Mouse (Mus musculus): ENCODE results near the gene Suds3. TPM values are rescaled to one million over a fixed set of nuclear protein-coding genes. Genes with fewer than 3 reads are reported as not detected.

Gene Suds3
- polyA plus RNA-seq, 1 experiment from 2014 or later = 50.3 TPM

- H3K36me3 ChIP-seq (ENCODE audit: control insufficient read depth, insufficient read depth, low read length) = no peaks in the 10 kb centered on the region
- WGBS = 79% methylated on average over 18 of the region's 18 CpGs
- H3K9ac ChIP-seq (ENCODE audit: low read length) = no peak overlapping the region
- H3K27me3 ChIP-seq (ENCODE audit: control insufficient read depth, insufficient read depth, low read length) = no peaks in the 10 kb centered on the region
- ATAC-seq (ENCODE audit: low FRiP score) = no peak
- no peaks in the 10 kb centered on the region for H3K4me1 ChIP-seq (ENCODE audit: control insufficient read depth, insufficient read depth, low read length)
- no peaks in the 10 kb centered on the region for H3K9me3 ChIP-seq (ENCODE audit: control insufficient read depth, low read length)
- H3K4me3 ChIP-seq (ENCODE audit: low read depth, low read length) = no peak overlapping the region
- peak; percentile 76 for DNase-seq (ENCODE audit: low spot score, missing footprints)
- H3K27ac ChIP-seq (ENCODE audit: low read depth, low read length) = no peak overlapping the region
- no peak overlapping the region for H3K4me2 ChIP-seq
These were observed 55.3 kb downstream of the Suds3 start for GRCm38 (mm10) chr5:117060484-117061130.

- WGBS = 88% methylated on average over 7 of the region's 7 CpGs
- DNase-seq (ENCODE audit: low spot score, missing footprints) (no peak), ATAC-seq (ENCODE audit: low FRiP score) (no peak)
- Histone ChIP-seq H3K4me2 (no peak overlapping the region), H3K4me1 (ENCODE audit: control insufficient read depth, insufficient read depth, low read length) (no peaks in the 10 kb centered on the region), H3K27me3 (ENCODE audit: control insufficient read depth, insufficient read depth, low read length) (no peaks in the 10 kb centered on the region), H3K4me3 (ENCODE audit: low read depth, low read length) (no peak overlapping the region), H3K36me3 (ENCODE audit: control insufficient read depth, insufficient read depth, low read length) (no peaks in the 10 kb centered on the region), H3K9ac (ENCODE audit: low read length) (no peak overlapping the region), H3K27ac (ENCODE audit: low read depth, low read length) (no peak overlapping the region), H3K9me3 (ENCODE audit: control insufficient read depth, low read length) (no peaks in the 10 kb centered on the region)
These were observed 66.0 kb downstream of the Suds3 start for GRCm38 (mm10) chr5:117049940-117050339.

- no peak overlapping the region for H3K4me3 ChIP-seq (ENCODE audit: low read depth, low read length)
- no peak overlapping the region for H3K9ac ChIP-seq (ENCODE audit: low read length)
- no peak overlapping the region for H3K4me2 ChIP-seq
- no peaks in the 10 kb centered on the region for H3K27me3 ChIP-seq (ENCODE audit: control insufficient read depth, insufficient read depth, low read length)
- H3K36me3 ChIP-seq (ENCODE audit: control insufficient read depth, insufficient read depth, low read length) = no peaks in the 10 kb centered on the region
- WGBS = 77% methylated on average over 10 of the region's 10 CpGs
- no peak overlapping the region for H3K27ac ChIP-seq (ENCODE audit: low read depth, low read length)
- H3K4me1 ChIP-seq (ENCODE audit: control insufficient read depth, insufficient read depth, low read length) = no peaks in the 10 kb centered on the region
- DNase-seq (ENCODE audit: low spot score, missing footprints) (no peak), ATAC-seq (ENCODE audit: low FRiP score) (no peak)
- H3K9me3 ChIP-seq (ENCODE audit: control insufficient read depth, low read length) = no peaks in the 10 kb centered on the region
These were observed 70.8 kb downstream of the Suds3 start for GRCm38 (mm10) chr5:117045101-117045500.

GRCm38 (mm10) chr5:117042661-117043060, 73.3 kb downstream of the Suds3 start:
- ATAC-seq (ENCODE audit: low FRiP score) = no peak
- Histone ChIP-seq H3K4me3 (ENCODE audit: low read depth, low read length) (no peak overlapping the region), H3K9ac (ENCODE audit: low read length) (no peak overlapping the region), H3K36me3 (ENCODE audit: control insufficient read depth, insufficient read depth, low read length) (no peaks in the 10 kb centered on the region), H3K27ac (ENCODE audit: low read depth, low read length) (no peak overlapping the region), H3K4me1 (ENCODE audit: control insufficient read depth, insufficient read depth, low read length) (no peaks in the 10 kb centered on the region), H3K4me2 (no peak overlapping the region), H3K27me3 (ENCODE audit: control insufficient read depth, insufficient read depth, low read length) (no peaks in the 10 kb centered on the region), H3K9me3 (ENCODE audit: control insufficient read depth, low read length) (no peaks in the 10 kb centered on the region)
- 78% methylated on average over 11 of the region's 11 CpGs for WGBS
- no peak for DNase-seq (ENCODE audit: low spot score, missing footprints)

Other genes starting within 250 kb of the Suds3 start
- 19.3 and 19.7 TPM in 2 replicates for gene Taok3, start 4.0 kb upstream of the Suds3 start, polyA plus RNA-seq (2014; fragmentation: Nextera tagmentation; extraction: Ambion mirVana)
- gene Pebp1, start 171.5 kb upstream of the Suds3 start, polyA plus RNA-seq (2014; fragmentation: Nextera tagmentation; extraction: Ambion mirVana) = 893 and 966 TPM in 2 replicates
- gene Vsig10, start 203.0 kb upstream of the Suds3 start, polyA plus RNA-seq (2014; fragmentation: Nextera tagmentation; extraction: Ambion mirVana) = 1.7 and 2.2 TPM in 2 replicates
- gene Wsb2, start 241.2 kb upstream of the Suds3 start, polyA plus RNA-seq (2014; fragmentation: Nextera tagmentation; extraction: Ambion mirVana) = 72.7 and 84.2 TPM in 2 replicates

Measured in midbrain, embryonic 11.5 days (tissue).